Mouse (Mus musculus): ENCODE data around the gene Ciz1. TPM values are rescaled to one million over a fixed set of nuclear protein-coding genes. Genes with fewer than 3 reads are reported as not detected.
A peak's percentile ranks its signal among the peaks of the same experiment; 100 is the strongest.
"Not testable (repeated sequence)": the region's sequence is repeated elsewhere in the genome, so short reads cannot be mapped to it uniquely, and the experiment has no call there.

Gene Ciz1
- total RNA-seq, 2 experiments from 2014 or later, result 56.1 to 85.3 TPM

GRCm38 (mm10) chr2:32343351-32343671 is 8.8 kb upstream of the Ciz1 start:
- DNase-seq (ENCODE audit: extremely low spot score in 1 of 2, low spot score in 1 of 2), result no peak

GRCm38 (mm10) chr2:32344056-32344455 is 8.1 kb upstream of the Ciz1 start:
- DNase-seq (ENCODE audit: extremely low spot score in 1 of 2, low spot score in 1 of 2), result no peak

GRCm38 (mm10) chr2:32344598-32345321 is 7.4 kb upstream of the Ciz1 start:
- no peak for DNase-seq (ENCODE audit: extremely low spot score in 1 of 2, low spot score in 1 of 2)

- no peak for DNase-seq (ENCODE audit: extremely low spot score in 1 of 2, low spot score in 1 of 2)
Measured at GRCm38 (mm10) chr2:32347019-32347418, 5.1 kb upstream of the Ciz1 start.

- no peak for DNase-seq (ENCODE audit: extremely low spot score in 1 of 2, low spot score in 1 of 2)
Measured at GRCm38 (mm10) chr2:32348311-32348710, 3.8 kb upstream of the Ciz1 start.

- DNase-seq (ENCODE audit: extremely low spot score in 1 of 2, low spot score in 1 of 2), result no peak
Measured at GRCm38 (mm10) chr2:32349625-32350255, 2.4 kb upstream of the Ciz1 start.

DNA sequence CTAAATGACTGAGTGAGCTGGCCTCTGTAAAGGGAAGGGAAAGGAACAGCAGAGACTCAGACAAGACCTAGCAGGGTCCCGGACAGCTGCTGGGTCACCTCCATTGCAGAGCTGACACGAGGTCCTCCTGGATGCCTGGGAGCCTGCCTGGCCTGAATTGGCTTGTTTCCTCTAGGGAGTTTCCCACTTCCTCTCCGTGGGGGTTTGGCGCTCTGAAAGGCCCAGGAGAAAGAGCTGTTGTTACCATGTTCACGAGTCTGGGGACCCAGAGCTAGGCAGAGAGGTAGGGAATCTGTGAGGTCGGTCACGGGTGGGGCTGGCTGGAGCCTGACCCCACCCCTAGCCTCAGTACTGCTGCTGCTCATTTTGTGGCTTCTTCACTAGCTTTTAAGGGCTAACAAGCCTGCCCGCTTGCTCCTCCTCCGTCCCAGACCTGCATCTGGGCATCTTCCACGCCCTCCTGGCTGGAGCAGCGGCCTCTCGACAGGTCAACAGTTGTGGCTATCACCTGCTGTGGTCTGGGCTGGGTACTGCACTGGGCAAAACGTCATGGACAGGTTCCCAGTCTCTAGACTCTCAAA is 1.6 kb upstream of the Ciz1 start:
- no peak for DNase-seq (ENCODE audit: extremely low spot score in 1 of 2, low spot score in 1 of 2)

- DNase-seq (ENCODE audit: extremely low spot score in 1 of 2, low spot score in 1 of 2), result no peak
Measured at GRCm38 (mm10) chr2:32351471-32351961, 611 bp upstream of the Ciz1 start.

GRCm38 (mm10) chr2:32353007-32353542 is 948 bp downstream of the Ciz1 start, which contains the start of gene Dnm1:
Dnm1 (minus strand) TSS chr2:32353338.
- DNase-seq (ENCODE audit: extremely low spot score in 1 of 2, low spot score in 1 of 2), result peak; percentile 97 to 99

- DNase-seq (ENCODE audit: extremely low spot score in 1 of 2, low spot score in 1 of 2), result no peak
Measured at GRCm38 (mm10) chr2:32353836-32354235, 1.7 kb downstream of the Ciz1 start.

- no peak for DNase-seq (ENCODE audit: extremely low spot score in 1 of 2, low spot score in 1 of 2)
Measured at GRCm38 (mm10) chr2:32354336-32354895, 2.3 kb downstream of the Ciz1 start.

GRCm38 (mm10) chr2:32356216-32356615 is 4.1 kb downstream of the Ciz1 start:
- DNase-seq (ENCODE audit: extremely low spot score in 1 of 2, low spot score in 1 of 2), result no peak

DNA sequence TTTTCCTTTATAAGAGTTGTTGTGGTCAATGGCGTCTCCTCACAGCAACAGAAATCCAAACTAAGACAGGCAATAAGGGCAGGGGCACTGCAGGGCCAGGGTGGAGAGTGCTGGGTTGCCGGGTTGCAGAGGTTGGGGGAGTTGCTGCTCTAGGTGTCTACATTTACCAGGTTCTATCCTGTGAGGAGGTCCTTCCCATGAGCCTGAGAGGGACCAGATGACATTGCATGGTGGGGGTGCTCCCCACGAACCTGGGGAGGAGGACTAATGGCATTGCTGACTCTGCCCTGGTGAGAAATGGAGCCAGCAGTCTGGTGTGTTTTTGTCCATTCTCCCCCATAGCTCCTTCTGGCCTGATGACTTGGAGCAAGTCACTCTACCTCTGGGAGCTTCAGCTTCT is 5.6 kb downstream of the Ciz1 start:
- DNase-seq (ENCODE audit: extremely low spot score in 1 of 2, low spot score in 1 of 2), result no peak

DNA sequence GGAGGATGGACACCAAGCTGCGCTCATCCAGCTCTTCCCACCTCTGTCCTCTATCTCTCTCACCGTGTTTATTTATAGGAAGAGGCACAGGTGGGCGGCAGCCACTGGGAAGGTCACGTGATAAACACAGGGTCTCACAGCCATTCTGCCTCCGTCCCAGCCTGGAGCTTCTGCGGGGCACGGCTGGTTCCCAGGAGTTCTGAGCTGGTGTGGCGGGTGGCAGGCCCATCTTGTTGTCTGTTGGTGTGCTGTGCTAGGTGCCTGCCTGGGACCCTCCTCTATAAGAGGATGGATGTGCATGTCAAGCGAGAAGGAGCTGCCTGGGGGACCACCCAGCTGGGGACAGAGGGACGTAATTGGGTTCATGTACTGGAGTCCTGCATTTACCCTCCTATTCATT is 6.3 kb downstream of the Ciz1 start:
- no peak for DNase-seq (ENCODE audit: extremely low spot score in 1 of 2, low spot score in 1 of 2)

DNA sequence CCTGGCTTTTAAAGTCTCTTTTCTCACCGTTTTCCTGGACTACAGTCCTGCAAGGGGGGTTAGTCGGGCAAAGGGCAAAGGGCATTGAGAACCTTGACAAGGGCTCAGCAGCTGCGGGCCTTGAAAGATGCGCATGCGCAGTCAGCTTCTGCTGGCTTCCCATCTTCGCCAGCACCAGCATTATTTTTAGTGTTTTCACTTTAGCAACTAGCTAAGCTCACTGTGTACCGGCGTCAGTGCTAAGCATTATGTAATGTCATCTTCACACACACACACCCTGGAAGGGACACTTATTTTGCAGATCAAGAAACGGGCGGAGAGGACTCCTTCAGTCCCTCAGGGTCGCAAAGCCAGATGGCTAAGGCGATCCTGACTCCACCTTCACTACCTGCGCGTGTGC is 8.6 kb downstream of the Ciz1 start:
- peak; percentile 67 to 71 for DNase-seq (ENCODE audit: extremely low spot score in 1 of 2, low spot score in 1 of 2)

DNA sequence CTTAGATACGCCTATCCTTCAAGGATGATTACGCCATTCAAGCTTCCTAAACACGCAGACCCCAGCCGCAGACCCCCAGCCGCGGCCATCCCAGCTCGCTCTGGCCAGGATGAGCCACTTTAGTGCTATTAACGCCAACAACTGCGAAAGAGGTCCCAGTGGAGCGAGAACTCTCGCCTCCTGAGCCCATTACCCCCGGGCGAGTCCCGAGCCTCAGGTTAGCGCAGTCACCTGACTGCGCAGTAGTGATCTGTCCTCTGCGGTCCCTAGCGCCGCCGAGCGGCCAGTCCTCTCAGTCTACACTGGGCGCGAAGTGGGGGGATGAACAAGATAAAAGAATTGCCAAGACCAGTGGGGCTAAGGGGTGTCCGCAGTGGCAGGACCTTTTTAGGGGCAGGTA is 9.3 kb downstream of the Ciz1 start:
- peak in 1 of 2 experiments; percentile 63 for DNase-seq (ENCODE audit: extremely low spot score in 1 of 2, low spot score in 1 of 2)

DNA sequence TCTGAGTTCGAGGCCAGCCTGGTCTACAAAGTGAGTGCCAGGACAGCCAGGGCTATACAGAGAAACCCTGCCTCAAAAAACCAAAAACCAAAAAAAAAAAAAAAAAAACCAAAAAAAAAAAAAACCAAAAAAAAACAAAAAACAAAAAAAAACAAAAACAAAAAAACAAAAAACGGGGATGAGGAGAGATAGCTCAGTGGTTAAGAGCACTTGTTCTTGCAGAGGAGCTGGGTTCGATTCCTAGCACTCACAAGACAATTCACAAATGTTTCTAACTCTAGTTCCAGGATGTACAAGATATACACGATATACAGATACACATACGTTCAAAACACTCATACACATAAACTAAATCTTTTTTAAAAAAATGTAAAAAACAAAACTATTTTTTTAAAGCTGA is 10.1 kb downstream of the Ciz1 start:
- not testable (repeated sequence) for DNase-seq (ENCODE audit: extremely low spot score in 1 of 2, low spot score in 1 of 2)

DNA sequence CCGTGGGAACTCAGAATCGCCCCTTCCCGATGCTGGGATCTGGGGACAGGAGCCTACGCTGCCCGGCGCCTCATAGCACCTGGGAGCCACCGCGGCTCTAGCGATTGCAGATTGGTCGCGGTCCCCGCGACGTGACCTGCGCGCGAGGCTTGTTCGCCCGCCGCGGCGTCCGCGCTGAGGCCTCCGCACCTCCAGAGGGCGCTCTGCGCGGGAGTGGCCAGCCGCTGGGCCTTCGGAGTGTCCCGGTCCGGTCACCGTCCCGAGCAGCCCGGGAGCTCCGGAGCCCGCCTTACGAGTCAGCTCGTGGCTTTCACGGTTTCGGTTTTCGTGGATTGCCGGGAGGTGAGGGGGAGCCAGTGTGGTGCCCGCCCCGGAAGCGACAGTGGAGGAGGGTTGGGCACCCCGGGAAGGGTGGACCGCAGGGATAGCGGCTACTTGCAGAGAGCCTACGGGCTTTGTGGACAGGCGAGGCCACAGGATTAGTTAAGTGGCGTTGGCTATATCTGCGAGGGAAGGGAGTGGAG is 10.8 kb downstream of the Ciz1 start:
- DNase-seq (ENCODE audit: extremely low spot score in 1 of 2, low spot score in 1 of 2), result peak; percentile 90 to 91

DNA sequence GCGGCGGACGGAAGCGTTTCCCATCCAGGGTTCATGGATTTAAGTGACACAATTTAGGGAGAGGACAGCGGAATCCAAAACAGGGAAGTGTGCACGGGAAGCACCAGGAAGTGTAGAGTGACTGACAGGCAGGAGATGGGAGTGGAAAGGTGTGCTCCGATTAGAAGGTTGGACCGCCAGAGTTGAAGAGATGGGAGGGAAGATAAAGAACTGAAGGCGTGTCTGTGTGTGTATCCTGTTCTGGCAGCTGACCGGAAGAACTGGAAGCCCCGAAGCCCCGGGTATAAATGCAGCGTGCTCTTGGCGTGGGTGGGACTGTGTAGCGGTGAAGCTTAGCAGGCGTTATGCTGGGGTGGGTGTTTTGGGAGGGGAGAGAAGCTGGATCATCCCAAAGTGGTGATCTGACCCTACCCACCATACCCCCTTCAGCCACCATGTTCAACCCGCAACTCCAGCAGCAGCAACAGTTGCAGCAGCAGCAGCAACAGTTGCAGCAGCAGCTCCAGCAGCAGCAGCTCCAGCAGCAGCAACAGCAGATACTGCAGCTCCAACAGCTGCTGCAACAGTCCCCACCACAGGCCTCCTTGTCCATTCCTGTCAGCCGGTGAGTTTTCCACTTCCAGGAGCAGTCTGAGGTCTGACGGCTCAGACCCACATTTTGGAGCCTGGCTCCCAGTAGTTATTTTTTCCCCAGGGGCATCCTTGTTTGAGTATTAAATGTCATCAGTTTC is 11.4 kb downstream of the Ciz1 start:
- DNase-seq (ENCODE audit: extremely low spot score in 1 of 2, low spot score in 1 of 2), result no peak

DNA sequence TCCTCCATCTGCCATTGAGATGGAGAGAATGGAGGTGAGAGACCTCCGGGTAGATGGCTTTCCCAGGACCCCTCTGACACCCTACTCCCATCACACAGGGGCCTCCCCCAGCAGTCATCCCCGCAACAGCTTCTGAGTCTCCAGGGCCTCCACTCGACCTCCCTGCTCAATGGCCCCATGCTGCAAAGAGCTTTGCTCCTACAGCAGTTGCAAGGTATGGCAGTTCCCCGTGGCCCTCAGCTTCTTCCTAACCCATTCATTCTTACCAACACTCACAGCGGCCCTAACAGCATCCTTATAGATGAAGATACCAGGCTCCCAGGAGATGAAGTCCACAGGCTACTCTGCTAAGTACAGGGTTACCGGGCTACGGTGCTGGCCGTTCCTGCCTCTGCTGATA is 12.0 kb downstream of the Ciz1 start:
- no peak for DNase-seq (ENCODE audit: extremely low spot score in 1 of 2, low spot score in 1 of 2)
